Mouse (Mus musculus): ENCODE data around the gene Tram2. TPM values are rescaled to one million over a fixed set of nuclear protein-coding genes. Genes with fewer than 3 reads are reported as not detected.

Tram2 gene
- polyA plus RNA-seq, 1 experiment from 2014 or later: 4.0 TPM

- ATAC-seq (ENCODE audit: low FRiP score, low read depth): no peak
- WGBS: 89% methylated on average over 5 of the region's 5 CpGs
- H3K9me3 ChIP-seq: no peaks in the 10 kb centered on the region
- no peaks in the 10 kb centered on the region for H3K27me3 ChIP-seq
- H3K4me1 ChIP-seq: no peaks in the 10 kb centered on the region
- no peak overlapping the region for H3K4me3 ChIP-seq
- no peak overlapping the region for H3K27ac ChIP-seq (replicated peaks)
- no peaks in the 10 kb centered on the region for H3K36me3 ChIP-seq
- no peak overlapping the region for H3K4me2 ChIP-seq (replicated peaks)
- H3K9ac ChIP-seq (replicated peaks): no peak overlapping the region
Measured at GRCm38 (mm10) chr1:21059385-21060109, 19.5 kb downstream of the Tram2 start.

- H3K4me3 ChIP-seq: no peak overlapping the region
- no peaks in the 10 kb centered on the region for H3K9me3 ChIP-seq
- 52% methylated on average over 9 of the region's 9 CpGs for WGBS
- no peaks in the 10 kb centered on the region for H3K36me3 ChIP-seq
- ATAC-seq (ENCODE audit: low FRiP score, low read depth): peak; percentile 39
- H3K4me2 ChIP-seq (replicated peaks): no peak overlapping the region
- H3K27me3 ChIP-seq: no peaks in the 10 kb centered on the region
- no peak overlapping the region for H3K9ac ChIP-seq (replicated peaks)
- H3K4me1 ChIP-seq: peaks cover 22% of the 10 kb centered on the region
- H3K27ac ChIP-seq (replicated peaks): peak overlapping the region; percentile 65
Measured at GRCm38 (mm10) chr1:21053009-21053408, 26.0 kb downstream of the Tram2 start.

GRCm38 (mm10) chr1:21052608-21053007, 26.4 kb downstream of the Tram2 start:
- H3K4me1 ChIP-seq: peaks cover 22% of the 10 kb centered on the region
- H3K27ac ChIP-seq (replicated peaks): peak overlapping the region; percentile 65
- H3K4me2 ChIP-seq (replicated peaks): no peak overlapping the region
- H3K4me3 ChIP-seq: no peak overlapping the region
- H3K36me3 ChIP-seq: no peaks in the 10 kb centered on the region
- no peaks in the 10 kb centered on the region for H3K27me3 ChIP-seq
- no peaks in the 10 kb centered on the region for H3K9me3 ChIP-seq
- no peak overlapping the region for H3K9ac ChIP-seq (replicated peaks)
- ATAC-seq (ENCODE audit: low FRiP score, low read depth): peak; percentile 75
- WGBS: 47% methylated on average over 5 of the region's 5 CpGs

- no peaks in the 10 kb centered on the region for H3K36me3 ChIP-seq
- H3K4me2 ChIP-seq (replicated peaks): no peak overlapping the region
- ATAC-seq (ENCODE audit: low FRiP score, low read depth): peak; percentile 74
- peaks cover 22% of the 10 kb centered on the region for H3K4me1 ChIP-seq
- WGBS: 52% methylated on average over 5 of the region's 5 CpGs
- no peaks in the 10 kb centered on the region for H3K27me3 ChIP-seq
- no peak overlapping the region for H3K9ac ChIP-seq (replicated peaks)
- peak overlapping the region; percentile 65 for H3K27ac ChIP-seq (replicated peaks)
- no peaks in the 10 kb centered on the region for H3K9me3 ChIP-seq
- no peak overlapping the region for H3K4me3 ChIP-seq
Measured at GRCm38 (mm10) chr1:21052132-21052545, 26.9 kb downstream of the Tram2 start.

- Histone ChIP-seq H3K9ac (replicated peaks) (no peak overlapping the region), H3K9me3 (no peaks in the 10 kb centered on the region), H3K4me1 (peaks cover 22% of the 10 kb centered on the region), H3K27ac (replicated peaks) (no peak overlapping the region), H3K36me3 (no peaks in the 10 kb centered on the region), H3K4me3 (no peak overlapping the region), H3K27me3 (no peaks in the 10 kb centered on the region), H3K4me2 (replicated peaks) (no peak overlapping the region)
- ATAC-seq (ENCODE audit: low FRiP score, low read depth): no peak
- 92% methylated on average over 5 of the region's 5 CpGs for WGBS
Measured at GRCm38 (mm10) chr1:21049005-21049404, 30.0 kb downstream of the Tram2 start.

GRCm38 (mm10) chr1:21048402-21048801, 30.6 kb downstream of the Tram2 start:
- ATAC-seq (ENCODE audit: low FRiP score, low read depth): no peak
- 87% methylated on average over 8 of the region's 8 CpGs for WGBS
- no peaks in the 10 kb centered on the region for H3K9me3 ChIP-seq

GRCm38 (mm10) chr1:21042461-21042860, 36.6 kb downstream of the Tram2 start:
- Histone ChIP-seq H3K9ac (replicated peaks) (no peak overlapping the region), H3K9me3 (no peaks in the 10 kb centered on the region), H3K4me2 (replicated peaks) (no peak overlapping the region), H3K36me3 (no peaks in the 10 kb centered on the region), H3K27me3 (no peaks in the 10 kb centered on the region), H3K27ac (replicated peaks) (no peak overlapping the region), H3K4me1 (peaks cover 3% of the 10 kb centered on the region; the same call in 1 of the 2 replicates), H3K4me3 (no peak overlapping the region)
- no peak for ATAC-seq (ENCODE audit: low FRiP score, low read depth)
- WGBS: 91% methylated on average over 7 of the region's 7 CpGs

More at GRCm38 (mm10) chr1:21048402-21048801, 30.6 kb downstream of the Tram2 start:
- Histone ChIP-seq H3K4me3 (no peak overlapping the region), H3K9ac (replicated peaks) (no peak overlapping the region), H3K27ac (replicated peaks) (no peak overlapping the region), H3K4me1 (peaks cover 20% of the 10 kb centered on the region), H3K4me2 (replicated peaks) (no peak overlapping the region), H3K27me3 (no peaks in the 10 kb centered on the region), H3K36me3 (no peaks in the 10 kb centered on the region)

- Histone ChIP-seq H3K27ac (replicated peaks) (no peak overlapping the region), H3K4me3 (no peak overlapping the region), H3K9ac (replicated peaks) (no peak overlapping the region), H3K27me3 (no peaks in the 10 kb centered on the region), H3K4me1 (peaks cover 3% of the 10 kb centered on the region; the same call in 1 of the 2 replicates), H3K36me3 (no peaks in the 10 kb centered on the region), H3K9me3 (no peaks in the 10 kb centered on the region), H3K4me2 (replicated peaks) (no peak overlapping the region)
- no peak for ATAC-seq (ENCODE audit: low FRiP score, low read depth)
- 85% methylated on average over 7 of the region's 7 CpGs for WGBS
Measured at GRCm38 (mm10) chr1:21040610-21041326, 38.3 kb downstream of the Tram2 start.

- WGBS: 91% methylated on average over 7 of the region's 7 CpGs
- H3K4me1 ChIP-seq: peaks cover 3% of the 10 kb centered on the region; the same call in 1 of the 2 replicates
- no peaks in the 10 kb centered on the region for H3K27me3 ChIP-seq
- no peak overlapping the region for H3K4me2 ChIP-seq (replicated peaks)
- H3K36me3 ChIP-seq: no peaks in the 10 kb centered on the region
- no peak overlapping the region for H3K4me3 ChIP-seq
- H3K9ac ChIP-seq (replicated peaks): no peak overlapping the region
- no peak overlapping the region for H3K27ac ChIP-seq (replicated peaks)
- H3K9me3 ChIP-seq: no peaks in the 10 kb centered on the region
- ATAC-seq (ENCODE audit: low FRiP score, low read depth): no peak
Measured at GRCm38 (mm10) chr1:21040173-21040572, 38.9 kb downstream of the Tram2 start.

- Histone ChIP-seq H3K27me3 (no peaks in the 10 kb centered on the region), H3K9ac (replicated peaks) (no peak overlapping the region), H3K27ac (replicated peaks) (no peak overlapping the region), H3K36me3 (no peaks in the 10 kb centered on the region), H3K9me3 (no peaks in the 10 kb centered on the region), H3K4me2 (replicated peaks) (no peak overlapping the region), H3K4me3 (no peak overlapping the region), H3K4me1 (peaks cover 3% of the 10 kb centered on the region; the same call in 1 of the 2 replicates)
- ATAC-seq (ENCODE audit: low FRiP score, low read depth): no peak
- WGBS: 95% methylated on average over 3 of the region's 3 CpGs
Measured at GRCm38 (mm10) chr1:21039564-21039963, 39.5 kb downstream of the Tram2 start.

GRCm38 (mm10) chr1:21037881-21038601, 41.0 kb downstream of the Tram2 start:
- H3K27me3 ChIP-seq: no peaks in the 10 kb centered on the region
- no peak overlapping the region for H3K9ac ChIP-seq (replicated peaks)
- no peaks in the 10 kb centered on the region for H3K4me1 ChIP-seq
- WGBS: 87% methylated on average over 6 of the region's 6 CpGs
- H3K4me2 ChIP-seq (replicated peaks): no peak overlapping the region
- H3K9me3 ChIP-seq: no peaks in the 10 kb centered on the region
- H3K27ac ChIP-seq (replicated peaks): no peak overlapping the region
- H3K36me3 ChIP-seq: no peaks in the 10 kb centered on the region
- ATAC-seq (ENCODE audit: low FRiP score, low read depth): no peak
- H3K4me3 ChIP-seq: no peak overlapping the region

GRCm38 (mm10) chr1:21035878-21036277, 43.2 kb downstream of the Tram2 start:
- Histone ChIP-seq H3K4me1 (no peaks in the 10 kb centered on the region), H3K4me2 (replicated peaks) (no peak overlapping the region), H3K9ac (replicated peaks) (no peak overlapping the region), H3K27me3 (no peaks in the 10 kb centered on the region), H3K9me3 (no peaks in the 10 kb centered on the region), H3K27ac (replicated peaks) (no peak overlapping the region), H3K36me3 (no peaks in the 10 kb centered on the region), H3K4me3 (no peak overlapping the region)
- no peak for ATAC-seq (ENCODE audit: low FRiP score, low read depth)
- 83% methylated on average over 6 of the region's 6 CpGs for WGBS
